Mouse (Mus musculus) cerebellum, adult 9-11 months (tissue): ENCODE measurements at regions not wholly inside any gene's neighbourhood (a gene's known extent, or its start where the extent isn't known, plus 50 kb on each side); places are given as distances from the start of the nearest gene placed in this dataset.

Source experiments
- DNase-seq: peaks from one replicate; pipeline ENCODE4 v3.0.0; 2022

- DNase-seq, result no peak
These were observed 431.3 kb downstream of the Ipmk start for GRCm38 (mm10) chr10:71778903-71779302.

DNA sequence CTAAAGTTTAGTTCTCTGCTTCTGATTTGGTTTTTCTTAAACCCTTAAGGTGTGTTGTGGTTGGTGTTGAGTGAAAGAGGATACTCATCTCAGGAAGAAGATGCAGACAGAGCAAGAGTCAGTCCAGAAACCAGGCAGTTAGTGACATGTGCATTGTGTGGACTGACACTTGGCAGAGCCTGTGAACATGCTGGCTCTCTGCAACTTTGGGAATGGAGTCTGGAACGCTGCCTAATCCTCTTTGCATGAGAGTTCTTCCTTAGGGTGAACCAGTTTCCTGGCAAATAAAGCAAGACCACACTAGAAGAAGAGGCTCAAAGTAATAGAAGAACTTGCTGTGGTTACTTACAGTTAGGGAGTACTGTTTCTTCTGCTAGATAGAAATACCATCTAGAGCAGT, 441.7 kb downstream of the Ipmk start:
- no peak for DNase-seq

- DNase-seq, result no peak
These were observed 442.4 kb downstream of the Ipmk start for GRCm38 (mm10) chr10:71789936-71790335.

- DNase-seq, result no peak
These were observed 451.1 kb downstream of the Ipmk start for GRCm38 (mm10) chr10:71798638-71799037.

- DNase-seq, result no peak
These were observed 454.9 kb downstream of the Ipmk start for GRCm38 (mm10) chr10:71802457-71802856.

DNA sequence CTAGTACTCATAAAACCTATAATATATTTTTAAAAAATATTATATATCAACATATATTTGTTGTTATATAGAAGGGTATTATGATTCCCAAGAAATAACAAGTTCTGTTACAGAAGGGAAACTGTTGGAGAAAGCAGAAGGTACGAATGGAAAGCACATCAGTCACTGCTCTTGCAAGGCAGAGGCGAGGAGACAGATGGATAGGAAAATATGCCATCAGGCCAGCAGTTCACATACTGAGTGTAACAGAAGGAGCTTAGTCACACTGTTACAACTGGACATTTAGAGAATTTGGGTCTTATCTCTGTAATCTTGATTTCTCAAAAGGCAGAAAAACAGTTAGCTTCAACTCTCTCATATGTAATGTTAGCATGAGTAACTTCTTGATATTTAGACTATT, 485.1 kb downstream of the Ipmk start:
- DNase-seq, result no peak

DNA sequence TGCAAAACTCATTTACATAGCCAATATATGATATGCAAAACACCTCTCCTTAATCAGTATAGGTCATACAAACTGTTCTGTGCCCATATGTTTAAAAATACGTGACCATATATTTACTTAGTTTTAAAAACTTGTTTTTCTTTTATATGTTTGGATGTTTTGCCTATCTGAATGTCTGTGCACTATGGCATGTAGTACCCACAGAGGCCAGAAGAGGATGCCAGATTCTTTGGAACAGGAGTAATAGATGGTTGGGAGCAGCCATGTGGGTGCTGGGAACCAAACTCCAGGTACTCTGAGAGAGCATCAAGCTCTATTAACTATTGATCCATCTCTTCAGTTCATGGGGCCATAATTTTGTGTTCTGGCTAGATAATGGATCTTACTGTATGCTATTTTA, 487.5 kb downstream of the Ipmk start:
- DNase-seq, result no peak

DNA sequence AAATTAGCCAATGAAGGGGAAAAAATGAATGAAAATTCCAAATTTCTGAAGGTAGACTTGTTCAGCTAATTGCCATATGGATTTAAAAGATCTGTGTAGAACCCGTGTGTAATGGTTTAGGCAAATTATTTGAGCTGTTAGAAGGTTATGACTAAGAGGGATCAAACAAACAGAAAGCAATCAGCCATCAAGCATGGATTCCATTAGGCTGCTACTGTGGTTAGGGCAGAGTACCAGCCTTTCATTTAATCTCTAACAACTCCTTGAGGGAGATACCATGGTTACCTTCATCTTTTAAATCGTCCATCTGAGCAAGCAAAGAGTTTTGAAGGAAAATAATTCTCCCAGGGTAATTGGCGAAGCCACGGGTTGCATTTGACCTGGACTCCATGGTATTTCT, 509.5 kb downstream of the Ipmk start:
- no peak for DNase-seq

DNA sequence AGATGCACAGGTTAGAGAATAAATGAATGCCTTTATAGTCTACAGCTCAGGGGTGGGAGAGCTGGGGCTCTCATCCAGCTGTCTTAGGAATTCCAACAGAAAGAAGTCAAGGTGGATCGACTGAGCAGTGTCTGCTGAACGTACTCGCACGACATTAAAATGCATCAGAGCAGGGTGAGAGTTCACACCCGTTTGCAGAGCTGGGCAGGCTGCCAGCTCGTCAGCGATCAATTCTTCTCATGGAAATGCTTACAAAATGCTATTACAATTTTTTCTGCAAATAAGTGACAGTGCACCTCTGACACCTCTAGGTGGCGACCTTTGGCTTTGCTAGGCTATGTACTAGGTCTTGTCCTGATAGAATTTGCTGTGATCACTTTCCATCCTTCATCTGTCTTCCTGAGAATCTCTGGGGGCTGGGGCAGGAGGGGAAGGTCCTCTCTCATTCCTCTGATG, 510.0 kb downstream of the Ipmk start:
- peak; percentile 10 for DNase-seq

GRCm38 (mm10) chr10:71893726-71894125, 546.2 kb downstream of the Ipmk start:
- DNase-seq, result no peak

DNA sequence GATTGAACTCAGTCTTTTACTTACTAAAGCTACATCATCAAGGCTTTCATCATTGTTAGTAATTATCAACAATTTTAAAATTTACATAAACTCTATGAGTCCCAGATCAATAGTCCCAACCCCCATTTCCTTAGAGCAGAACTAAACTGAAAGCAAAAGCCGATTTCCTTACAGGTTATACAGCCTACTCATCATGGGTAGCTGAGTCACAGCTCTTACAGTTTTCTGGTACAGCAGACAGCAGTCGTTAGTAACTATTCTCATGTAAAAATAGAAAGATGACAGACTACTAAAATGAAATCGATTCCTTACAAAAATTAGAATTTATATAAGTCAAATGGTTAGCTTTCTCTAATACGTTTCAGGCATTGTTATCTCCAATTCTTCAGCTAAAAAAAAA, 557.5 kb downstream of the Ipmk start:
- DNase-seq, result no peak
